Mouse (Mus musculus): ENCODE measurements around the gene Cd79a.

Cd79a gene

GRCm38 (mm10) chr7:24930475-24930874 lies 33.3 kb downstream of the Cd79a start:
- no peak for DNase-seq

- DNase-seq, result no peak
These were observed 34.5 kb downstream of the Cd79a start for GRCm38 (mm10) chr7:24931651-24932050.

GRCm38 (mm10) chr7:24943641-24944040 lies 46.5 kb downstream of the Cd79a start:
- no peak for DNase-seq

- DNase-seq, result no peak
These were observed 47.2 kb downstream of the Cd79a start, which contains the start of gene Gm4881 for GRCm38 (mm10) chr7:24944257-24944950. TSS of gene Gm4881 (minus strand) at chr7:24944494.

- DNase-seq, result no peak
These were observed 50.3 kb downstream of the Cd79a start for GRCm38 (mm10) chr7:24947316-24948048.

GRCm38 (mm10) chr7:24948774-24949173 lies 51.6 kb downstream of the Cd79a start:
- DNase-seq, result no peak

GRCm38 (mm10) chr7:24949958-24950623 lies 52.9 kb downstream of the Cd79a start:
- DNase-seq, result peak; percentile 74
